Mouse (Mus musculus): ENCODE data around the gene Gm10192. TPM values are rescaled to one million over a fixed set of nuclear protein-coding genes. Genes with fewer than 3 reads are reported as not detected.
"Not testable (repeated sequence)": the region's sequence is repeated elsewhere in the genome, so short reads cannot be mapped to it uniquely, and the experiment has no call there.

Gm10192 gene
- not detected in 2 replicates for polyA plus RNA-seq (2015; fragmentation: Nextera tagmentation; extraction: Ambion mirVana)

DNA sequence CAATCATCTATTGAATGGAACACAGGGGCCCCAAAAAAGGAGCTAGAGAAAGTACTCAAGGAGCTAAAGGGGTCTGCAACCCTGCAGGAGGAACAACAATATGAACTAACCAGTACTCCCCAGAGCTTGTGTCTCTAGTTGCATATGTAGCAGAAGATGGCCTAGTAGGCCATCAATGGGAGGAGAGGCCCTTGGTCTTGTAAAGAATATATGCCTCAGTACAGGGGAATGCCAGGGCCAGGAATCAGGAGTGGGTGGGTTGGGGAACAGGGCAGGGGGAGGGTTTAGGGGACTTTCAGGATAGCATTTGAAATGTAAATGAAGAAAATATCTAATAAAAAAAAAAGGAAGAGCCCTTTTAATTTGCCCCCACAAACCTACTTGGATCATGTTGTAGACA lies at the start of gene Gm10192:
Gm10192 (minus strand) TSS at position 101 of the 400 bp plus-strand sequence.
- not testable (repeated sequence) for H3K9ac ChIP-seq; H3K9me3 ChIP-seq (replicated peaks); H3K27ac ChIP-seq; H3K36me3 ChIP-seq (ENCODE audit: poor library complexity, severe bottlenecking); H3K4me2 ChIP-seq; H3K4me3 ChIP-seq; H3K4me1 ChIP-seq; H3K27me3 ChIP-seq; ATAC-seq

DNA sequence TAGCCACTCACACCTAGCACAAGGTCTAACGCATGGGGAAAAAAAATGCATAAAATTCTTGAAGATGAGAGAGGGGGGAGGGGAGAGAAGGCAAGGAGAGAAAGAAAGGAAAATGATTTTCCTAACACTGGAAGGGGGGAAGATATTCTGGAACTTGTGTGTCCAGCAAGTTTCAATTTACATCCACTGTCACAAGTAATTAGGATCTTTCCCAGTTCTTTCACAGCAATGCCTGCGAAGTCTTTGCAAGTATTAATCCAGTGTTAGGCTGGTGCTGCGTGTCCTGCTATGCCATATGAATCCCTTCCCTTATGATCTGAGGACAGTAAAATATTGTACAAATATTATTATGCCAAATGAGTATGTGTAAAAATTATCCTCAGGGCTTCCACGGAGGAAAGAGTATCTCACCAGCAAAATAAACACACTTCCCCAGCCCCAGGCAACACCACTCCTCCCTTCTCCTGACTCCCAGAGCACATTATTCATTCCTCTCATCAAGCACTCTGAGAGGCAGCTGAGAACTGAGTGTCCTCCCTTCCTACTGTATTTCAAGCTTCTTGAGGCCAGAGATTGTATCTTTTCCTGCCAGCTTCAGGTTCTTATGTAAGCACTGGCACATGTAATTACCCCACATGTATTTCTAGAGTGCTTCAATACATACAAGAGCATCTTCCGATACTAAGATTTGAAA lies 47.6 kb upstream of the Gm10192 start:
- H3K27ac ChIP-seq, result no peak overlapping the region
- no peak overlapping the region for H3K4me2 ChIP-seq
- H3K9ac ChIP-seq, result no peak overlapping the region
- no peaks in the 10 kb centered on the region for H3K27me3 ChIP-seq
- WGBS, result 65% methylated on average over 5 of the region's 5 CpGs
- H3K9me3 ChIP-seq (replicated peaks), result no peaks in the 10 kb centered on the region
- ATAC-seq, result no peak
- peaks cover 4% of the 10 kb centered on the region for H3K4me1 ChIP-seq
- H3K4me3 ChIP-seq, result no peak overlapping the region
- no peaks in the 10 kb centered on the region for H3K36me3 ChIP-seq (ENCODE audit: poor library complexity, severe bottlenecking)

DNA sequence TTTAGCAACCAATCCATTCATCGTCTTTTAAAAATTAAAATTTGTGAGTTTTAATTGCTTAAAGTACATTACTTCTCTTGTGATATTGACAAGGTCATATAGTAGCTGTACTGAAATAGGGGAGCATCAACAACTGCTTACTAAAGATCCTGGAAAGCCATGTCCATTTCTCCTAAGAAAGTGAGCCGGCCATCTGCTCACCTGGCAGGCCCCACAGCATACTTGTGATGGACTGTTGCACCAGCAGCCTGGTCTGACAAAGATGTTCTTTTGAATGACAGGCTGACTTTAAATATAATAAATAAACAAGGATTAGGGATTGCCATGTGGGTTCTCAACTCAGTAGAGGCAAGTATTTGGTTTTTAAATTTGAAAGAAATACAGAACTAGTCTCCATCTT lies 36.7 kb upstream of the Gm10192 start:
- Histone ChIP-seq H3K9ac (no peak overlapping the region), H3K27me3 (no peaks in the 10 kb centered on the region), H3K4me1 (no peaks in the 10 kb centered on the region), H3K27ac (no peak overlapping the region), H3K9me3 (replicated peaks) (no peaks in the 10 kb centered on the region), H3K4me3 (no peak overlapping the region), H3K36me3 (ENCODE audit: poor library complexity, severe bottlenecking) (no peaks in the 10 kb centered on the region), H3K4me2 (no peak overlapping the region)
- WGBS, result 96% methylated on average over 2 of the region's 2 CpGs
- ATAC-seq, result no peak

DNA sequence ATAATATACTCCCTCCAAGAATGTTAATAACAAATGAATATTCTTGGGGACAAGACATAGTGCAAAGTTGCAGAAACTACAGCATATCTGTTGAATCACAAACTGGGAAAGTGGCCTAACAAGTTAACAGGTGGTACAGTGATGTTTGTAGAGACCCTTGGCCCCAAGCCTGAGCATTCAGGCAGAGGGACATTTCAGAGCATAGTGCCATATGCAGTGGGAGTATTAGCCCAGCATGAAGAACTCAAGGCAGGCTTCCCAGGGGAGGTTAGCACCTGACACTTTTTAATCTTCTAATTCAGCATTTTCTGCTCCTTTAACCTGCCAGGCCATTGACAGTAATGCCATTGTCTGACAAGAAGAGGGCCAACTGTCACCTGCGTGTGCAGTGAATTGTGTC lies 34.9 kb upstream of the Gm10192 start:
- Histone ChIP-seq H3K9me3 (replicated peaks) (no peaks in the 10 kb centered on the region), H3K36me3 (ENCODE audit: poor library complexity, severe bottlenecking) (no peaks in the 10 kb centered on the region), H3K9ac (no peak overlapping the region), H3K4me2 (no peak overlapping the region), H3K4me3 (no peak overlapping the region), H3K27ac (no peak overlapping the region), H3K4me1 (no peaks in the 10 kb centered on the region), H3K27me3 (no peaks in the 10 kb centered on the region)
- ATAC-seq, result no peak
- WGBS, result 77% methylated on average over 1 of the region's 1 CpGs

GRCm38 (mm10) chr4:97212514-97212913 lies 29.5 kb upstream of the Gm10192 start:
- H3K36me3 ChIP-seq (ENCODE audit: poor library complexity, severe bottlenecking), result no peaks in the 10 kb centered on the region
- no peak overlapping the region for H3K4me3 ChIP-seq
- no peak overlapping the region for H3K9ac ChIP-seq
- H3K27ac ChIP-seq, result no peak overlapping the region
- no peak overlapping the region for H3K4me2 ChIP-seq
- H3K4me1 ChIP-seq, result no peaks in the 10 kb centered on the region
- no peak for ATAC-seq
- H3K27me3 ChIP-seq, result no peaks in the 10 kb centered on the region
- H3K9me3 ChIP-seq (replicated peaks), result no peaks in the 10 kb centered on the region

DNA sequence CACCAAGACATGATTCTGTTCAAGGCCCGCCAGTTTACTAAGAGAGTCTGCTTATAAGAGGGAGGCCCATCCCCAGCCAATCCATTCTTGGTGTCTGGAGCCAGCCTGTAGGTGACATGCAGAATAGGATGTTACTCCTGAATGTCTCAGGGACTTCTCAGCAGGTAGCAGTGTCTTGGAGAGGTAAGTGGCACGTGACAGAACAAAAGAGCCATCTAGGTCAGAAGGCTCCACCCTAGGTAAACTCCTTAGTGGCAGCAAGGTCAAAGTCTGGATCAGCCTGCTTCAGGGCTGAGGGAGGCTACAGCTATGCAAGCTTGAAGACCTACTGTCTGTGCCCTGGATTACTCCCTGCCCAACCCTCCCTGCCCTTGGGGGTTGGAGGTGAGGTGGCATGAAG lies 20.0 kb upstream of the Gm10192 start:
- H3K9ac ChIP-seq; H3K9me3 ChIP-seq (replicated peaks); H3K27ac ChIP-seq; H3K4me2 ChIP-seq; H3K27me3 ChIP-seq; ATAC-seq; H3K4me1 ChIP-seq; H3K4me3 ChIP-seq; H3K36me3 ChIP-seq (ENCODE audit: poor library complexity, severe bottlenecking): not testable (repeated sequence)
- WGBS, result 60% methylated on average over 2 of the region's 2 CpGs

DNA sequence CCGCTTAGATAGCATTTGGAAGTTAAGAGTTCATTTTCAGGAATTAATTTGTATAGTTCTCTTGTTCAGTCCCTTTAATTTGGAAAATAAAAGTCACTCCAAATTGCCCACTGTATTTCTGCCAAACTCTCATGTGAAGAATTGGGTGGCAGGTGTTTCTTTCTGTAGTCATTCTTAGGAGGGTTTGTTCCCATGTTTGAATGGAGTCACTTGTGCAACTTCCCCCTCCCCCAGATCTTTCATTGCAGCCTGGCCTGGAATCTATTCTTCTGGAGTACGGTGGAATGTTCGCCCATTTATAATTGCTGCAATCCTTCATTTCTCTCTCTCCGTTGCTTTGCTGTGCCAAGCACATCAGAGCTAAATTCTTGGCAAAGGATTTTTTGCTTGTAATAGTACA lies 10.2 kb upstream of the Gm10192 start:
- H3K4me1 ChIP-seq, result 0 out of 2 replicates have a peak, but pooled peaks cover 6% of the 10 kb centered on the region
- H3K9me3 ChIP-seq (replicated peaks), result no peaks in the 10 kb centered on the region
- H3K36me3 ChIP-seq (ENCODE audit: poor library complexity, severe bottlenecking), result no peaks in the 10 kb centered on the region
- H3K27ac ChIP-seq, result no peak overlapping the region
- ATAC-seq, result peak; percentile 87
- no peak overlapping the region for H3K9ac ChIP-seq
- no peak overlapping the region for H3K4me3 ChIP-seq
- WGBS, result 9% methylated on average over 4 of the region's 4 CpGs
- no peaks in the 10 kb centered on the region for H3K27me3 ChIP-seq
- no peak overlapping the region for H3K4me2 ChIP-seq

GRCm38 (mm10) chr4:97192601-97193000 lies 9.6 kb upstream of the Gm10192 start:
- no peak overlapping the region for H3K27ac ChIP-seq
- H3K4me2 ChIP-seq, result no peak overlapping the region
- ATAC-seq, result 0 out of 2 replicates have a peak, but pooled peaks have one; percentile 50
- H3K4me3 ChIP-seq, result no peak overlapping the region
- H3K9ac ChIP-seq, result no peak overlapping the region
- no peaks in the 10 kb centered on the region for H3K36me3 ChIP-seq (ENCODE audit: poor library complexity, severe bottlenecking)
- H3K9me3 ChIP-seq (replicated peaks), result no peaks in the 10 kb centered on the region
- no peaks in the 10 kb centered on the region for H3K27me3 ChIP-seq
- H3K4me1 ChIP-seq, result 0 out of 2 replicates have a peak, but pooled peaks cover 6% of the 10 kb centered on the region
- WGBS, result 69% methylated on average over 2 of the region's 2 CpGs

DNA sequence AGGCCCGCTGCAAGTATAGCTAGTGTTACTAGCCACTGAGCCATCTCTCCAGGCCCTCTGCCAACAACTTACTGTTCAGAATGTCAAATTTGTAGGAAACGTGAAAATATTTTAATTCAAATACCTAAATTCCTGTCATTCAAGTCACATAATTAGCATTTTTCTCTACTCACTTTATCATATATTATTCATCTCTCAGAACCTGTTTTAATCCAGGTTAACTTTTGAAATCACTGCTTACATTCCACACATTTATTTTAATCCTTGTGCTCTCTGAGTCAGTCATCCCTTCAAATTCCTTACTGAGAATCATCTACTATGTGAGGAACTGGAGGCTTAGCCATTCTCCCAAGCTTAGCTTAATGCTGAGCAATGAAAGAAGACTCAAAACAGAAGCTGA lies 2.6 kb downstream of the Gm10192 start:
- Histone ChIP-seq H3K27ac (no peak overlapping the region), H3K9ac (no peak overlapping the region), H3K27me3 (no peaks in the 10 kb centered on the region), H3K36me3 (ENCODE audit: poor library complexity, severe bottlenecking) (no peaks in the 10 kb centered on the region), H3K4me3 (no peak overlapping the region), H3K4me1 (no peaks in the 10 kb centered on the region), H3K4me2 (no peak overlapping the region), H3K9me3 (replicated peaks) (no peaks in the 10 kb centered on the region)
- 77% methylated on average over 2 of the region's 2 CpGs for WGBS
- no peak for ATAC-seq

DNA sequence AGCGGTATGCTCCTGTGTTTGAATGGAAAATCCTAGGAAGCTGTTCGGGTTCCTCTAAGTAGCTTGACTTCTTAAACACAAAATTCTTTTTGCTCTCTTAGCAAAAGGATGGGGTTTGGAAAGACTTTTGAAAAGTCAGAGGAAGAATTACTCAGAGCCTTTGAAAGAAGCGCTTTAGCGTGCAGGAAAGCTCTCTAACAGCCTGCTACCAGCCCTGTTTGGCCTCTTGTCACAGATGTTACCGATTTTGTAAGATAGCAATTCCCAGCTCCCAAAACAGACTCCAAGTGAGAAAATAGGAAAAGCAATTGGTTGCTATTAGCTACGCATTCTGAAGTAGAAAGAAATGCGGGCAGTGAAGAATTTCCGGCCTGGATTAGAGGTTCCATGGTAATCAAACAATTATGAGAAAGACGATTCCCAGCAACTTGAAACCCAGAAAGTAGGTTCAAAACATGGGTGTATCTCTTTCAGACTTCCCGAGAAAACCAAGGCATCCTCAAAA lies 26.1 kb downstream of the Gm10192 start:
- WGBS, result 63% methylated on average over 10 of the region's 10 CpGs
- no peak overlapping the region for H3K4me2 ChIP-seq
- H3K9ac ChIP-seq, result no peak overlapping the region
- peaks cover 20% of the 10 kb centered on the region for H3K4me1 ChIP-seq
- no peaks in the 10 kb centered on the region for H3K9me3 ChIP-seq (replicated peaks)
- H3K36me3 ChIP-seq (ENCODE audit: poor library complexity, severe bottlenecking), result no peaks in the 10 kb centered on the region
- no peak for ATAC-seq
- H3K4me3 ChIP-seq, result no peak overlapping the region
- H3K27me3 ChIP-seq, result no peaks in the 10 kb centered on the region
- no peak overlapping the region for H3K27ac ChIP-seq

DNA sequence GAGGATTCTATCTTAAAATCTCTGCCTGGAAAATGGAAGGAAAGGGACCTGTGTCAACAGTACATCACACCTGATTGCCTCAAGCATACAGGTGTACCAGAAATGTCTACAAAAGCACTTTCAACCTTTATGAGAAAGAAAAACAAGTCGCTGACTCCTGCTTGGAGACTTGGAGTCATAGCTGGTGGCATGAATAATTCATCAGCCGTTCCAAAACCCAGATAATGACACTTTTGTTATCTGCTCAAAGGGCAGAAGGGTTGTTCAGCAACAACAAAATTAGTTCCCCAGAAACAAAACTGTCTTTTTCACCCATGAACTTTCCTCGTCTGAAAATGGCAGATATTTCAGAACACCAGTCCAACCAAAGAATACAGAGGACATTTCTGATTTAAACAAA lies 26.9 kb downstream of the Gm10192 start:
- Histone ChIP-seq H3K9me3 (replicated peaks) (no peaks in the 10 kb centered on the region), H3K36me3 (ENCODE audit: poor library complexity, severe bottlenecking) (no peaks in the 10 kb centered on the region), H3K4me1 (peaks cover 20% of the 10 kb centered on the region), H3K4me3 (no peak overlapping the region), H3K27me3 (no peaks in the 10 kb centered on the region), H3K27ac (no peak overlapping the region), H3K9ac (no peak overlapping the region), H3K4me2 (no peak overlapping the region)
- ATAC-seq, result no peak
- WGBS, result 28% methylated on average over 3 of the region's 3 CpGs

GRCm38 (mm10) chr4:97153554-97153953 lies 29.4 kb downstream of the Gm10192 start:
- no peak for ATAC-seq
- Histone ChIP-seq H3K4me1 (peaks cover 20% of the 10 kb centered on the region), H3K27ac (no peak overlapping the region), H3K36me3 (ENCODE audit: poor library complexity, severe bottlenecking) (no peaks in the 10 kb centered on the region), H3K4me2 (no peak overlapping the region), H3K27me3 (no peaks in the 10 kb centered on the region), H3K4me3 (no peak overlapping the region), H3K9ac (no peak overlapping the region), H3K9me3 (replicated peaks) (no peaks in the 10 kb centered on the region)

DNA sequence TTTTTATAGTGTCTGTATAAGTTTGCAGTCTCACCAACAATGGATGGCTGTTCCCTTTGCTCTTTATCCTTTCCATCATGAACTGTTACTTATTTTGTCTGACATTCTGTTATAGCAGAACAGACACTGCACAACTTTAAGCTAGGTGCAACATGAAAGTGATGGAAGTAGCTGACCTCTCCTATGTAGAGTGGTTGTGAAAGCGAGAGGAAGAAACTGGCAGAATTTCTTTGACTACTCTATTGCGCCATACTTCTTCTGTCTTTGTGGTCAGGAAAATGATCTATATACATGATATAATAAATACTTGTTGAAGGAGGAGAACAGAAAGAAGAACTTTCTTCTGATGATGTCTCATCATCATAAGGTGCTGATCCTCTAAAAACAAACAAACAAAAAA lies 40.5 kb downstream of the Gm10192 start:
- Histone ChIP-seq H3K27me3 (no peaks in the 10 kb centered on the region), H3K4me2 (no peak overlapping the region), H3K36me3 (ENCODE audit: poor library complexity, severe bottlenecking) (no peaks in the 10 kb centered on the region), H3K9me3 (replicated peaks) (no peaks in the 10 kb centered on the region), H3K4me3 (no peak overlapping the region), H3K9ac (no peak overlapping the region), H3K27ac (no peak overlapping the region), H3K4me1 (no peaks in the 10 kb centered on the region)
- WGBS, result 100% methylated on average over 2 of the region's 2 CpGs
- no peak for ATAC-seq

All from forebrain, embryonic 13.5 days (tissue).